Mouse (Mus musculus) liver, adult 2 months (tissue): ENCODE measurements around the gene Runx1.

ENCODE experiments used
- CTCF ChIP-seq: fragments of 200-500 bp; IDR thresholded peaks from 2 replicates; pipeline ENCODE4 v1.5.1; 2011; ENCODE audit warnings: low read depth, low read length, control low read depth
- POLR2A ChIP-seq: fragments of 200-500 bp; IDR thresholded peaks from 2 replicates; pipeline ENCODE4 v1.6.1; 2011; ENCODE audit warnings: low read length, control low read depth; ENCODE audit not compliant: insufficient read depth; ENCODE audit errors: extremely low read depth

DNA sequence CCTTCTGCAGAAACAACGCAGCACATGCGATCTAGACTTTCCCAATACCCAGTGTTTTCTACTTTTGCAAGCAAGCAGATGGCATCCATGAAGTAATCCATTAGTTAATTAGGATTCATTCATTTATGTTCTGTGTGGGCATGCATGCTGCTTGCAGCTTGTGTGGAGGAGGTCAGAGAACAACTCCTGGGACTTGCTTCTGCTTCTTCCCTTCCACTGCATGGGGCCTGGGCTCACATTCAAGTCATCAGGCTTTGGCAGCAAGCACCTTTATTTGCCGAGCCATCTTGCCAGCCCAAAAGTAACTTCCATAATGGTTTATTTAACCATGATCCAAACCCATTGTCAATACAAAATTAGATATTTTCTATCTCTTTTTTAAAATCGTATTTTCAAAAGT lies 118.2 kb downstream of the Runx1 start:
- TF ChIP-seq CTCF (no peak), POLR2A (no peak)
